Mouse (Mus musculus) forebrain, embryonic 12.5 days (tissue): ENCODE data around the gene 2010111I01Rik. TPM values are rescaled to one million over a fixed set of nuclear protein-coding genes. Genes with fewer than 3 reads are reported as not detected.
A peak's percentile ranks its signal among the peaks of the same experiment; 100 is the strongest.

Source experiments
- ATAC-seq: fragments of 200-750 bp; cut with Nextera tagmentation; 2 replicates; pipeline ENCODE4 v1.8.0; 2017; ENCODE audit warnings: moderate TSS enrichment; ENCODE audit not compliant: low FRiP score
- H3K27ac ChIP-seq: fragments of 300-500 bp; sonication (generic); 2 replicates; pipeline ENCODE4 v1.5.1; 2016; ENCODE audit warnings: mild to moderate bottlenecking
- H3K27me3 ChIP-seq: fragments of 300-500 bp; sonication (generic); 2 replicates; pipeline ENCODE4 v1.6.1; 2016; ENCODE audit warnings: mild to moderate bottlenecking
- H3K36me3 ChIP-seq: fragments of 300-500 bp; sonication (generic); replicated peaks from 2 replicates; pipeline ENCODE4 v1.6.1; 2016; ENCODE audit warnings: mild to moderate bottlenecking
- H3K4me1 ChIP-seq: fragments of 300-500 bp; sonication (generic); 2 replicates; pipeline ENCODE4 v1.6.1; 2016
- H3K4me2 ChIP-seq: fragments of 300-500 bp; sonication (generic); 2 replicates; pipeline ENCODE4 v1.6.1; 2016; ENCODE audit warnings: mild to moderate bottlenecking, moderate library complexity
- H3K4me3 ChIP-seq: fragments of 300-500 bp; sonication (generic); replicated peaks from 2 replicates; pipeline ENCODE4 v1.5.1; 2016; ENCODE audit warnings: mild to moderate bottlenecking
- H3K9ac ChIP-seq: fragments of 300-500 bp; sonication (generic); 2 replicates; pipeline ENCODE4 v1.6.1; 2016; ENCODE audit warnings: mild to moderate bottlenecking
- H3K9me3 ChIP-seq: fragments of 300-500 bp; sonication (generic); 2 replicates; pipeline ENCODE4 v1.6.1; 2016
- WGBS: fragments of 180-500 bp; shearing (Covaris S2); methylation state at CpG from one replicate; pipeline ENCODE4 v1.1.7; 2016; 5-methylcytosine and 5-hydroxymethylcytosine counted together
- polyA plus RNA-seq: library from polyadenylated mRNA; unstranded; fragments of >200 nt; fragmentation: Nextera tagmentation; extraction: Ambion mirVana; gene quantifications from 2 replicates; pipeline ENCODE4 v1.2.1, GENCODE M21; 2016

The 2010111I01Rik gene
- polyA plus RNA-seq, 1 experiment from 2014 or later, result 34.3 TPM

DNA sequence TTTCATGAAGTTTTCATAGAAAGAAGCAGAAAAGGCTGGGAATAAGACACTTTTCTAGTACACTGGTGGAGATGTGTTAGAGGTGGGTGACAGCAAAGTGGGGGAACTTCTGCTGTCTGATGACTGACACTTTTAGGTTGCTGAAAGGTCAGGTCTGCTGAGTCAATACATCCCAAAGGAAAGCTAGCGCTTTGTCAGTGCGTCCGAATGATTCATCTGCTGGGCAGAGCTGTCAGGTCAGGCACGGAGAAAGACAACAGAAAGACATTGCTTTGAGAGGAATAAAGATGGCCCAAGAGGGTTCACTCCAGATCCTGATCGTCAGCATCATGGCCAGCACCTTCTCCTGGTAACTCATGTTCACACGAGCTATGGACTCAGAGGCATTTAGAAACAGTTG lies 128.9 kb downstream of the 2010111I01Rik start:
- Histone ChIP-seq H3K27me3 (peaks cover 39% of the 10 kb centered on the region; the same call in 1 of the 2 replicates), H3K27ac (no peak overlapping the region), H3K9ac (no peak overlapping the region), H3K36me3 (no peaks in the 10 kb centered on the region), H3K4me3 (no peak overlapping the region), H3K4me2 (no peak overlapping the region), H3K4me1 (peaks cover 14% of the 10 kb centered on the region), H3K9me3 (no peaks in the 10 kb centered on the region)
- ATAC-seq, result no peak
- WGBS, result 83% methylated on average over 6 of the region's 6 CpGs

DNA sequence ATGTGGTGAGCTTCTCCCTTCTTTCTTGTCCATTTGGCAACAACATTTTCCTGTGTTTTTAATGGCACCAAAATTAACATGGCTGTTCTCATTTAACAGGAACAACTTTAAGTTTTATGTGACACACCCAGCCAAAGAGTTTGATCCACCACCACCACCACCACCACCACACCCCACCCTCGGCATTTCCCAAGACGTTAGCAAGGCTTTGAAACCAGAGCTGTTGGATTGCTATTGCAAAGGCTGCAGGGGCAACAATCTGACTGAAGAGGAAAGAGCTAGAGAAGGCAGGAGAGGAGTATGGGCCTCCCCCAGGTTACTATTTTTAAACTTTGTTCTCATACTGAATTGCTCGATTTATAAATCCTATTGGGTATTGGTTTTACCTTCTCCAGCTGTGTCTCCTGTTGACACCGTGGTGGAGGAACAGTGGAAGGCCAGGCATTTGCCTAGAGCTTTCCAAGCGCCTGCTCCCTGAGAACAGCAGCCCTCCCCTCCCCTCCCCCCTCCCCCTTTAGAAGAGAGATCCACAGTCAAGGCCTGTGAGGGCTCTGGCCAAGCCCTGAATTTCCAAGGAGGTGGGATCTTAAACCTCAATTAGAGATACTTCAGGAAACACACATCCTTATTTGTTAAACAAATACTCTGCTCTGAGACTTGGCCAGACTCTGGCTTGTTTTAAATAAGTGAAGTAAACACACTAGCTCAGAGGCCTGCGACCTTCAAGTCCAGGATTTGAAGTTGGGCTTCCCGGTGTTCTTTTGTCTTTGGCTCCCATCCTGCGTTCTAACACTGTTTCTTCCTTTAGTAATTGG lies 129.8 kb downstream of the 2010111I01Rik start:
- H3K9me3 ChIP-seq, result no peaks in the 10 kb centered on the region
- peaks cover 45% of the 10 kb centered on the region for H3K27me3 ChIP-seq
- H3K36me3 ChIP-seq, result no peaks in the 10 kb centered on the region
- ATAC-seq, result no peak
- WGBS, result 7% methylated on average over 8 of the region's 8 CpGs
- H3K4me1 ChIP-seq, result peaks cover 14% of the 10 kb centered on the region
- no peak overlapping the region for H3K4me3 ChIP-seq
- H3K9ac ChIP-seq, result no peak overlapping the region
- no peak overlapping the region for H3K4me2 ChIP-seq
- no peak overlapping the region for H3K27ac ChIP-seq

DNA sequence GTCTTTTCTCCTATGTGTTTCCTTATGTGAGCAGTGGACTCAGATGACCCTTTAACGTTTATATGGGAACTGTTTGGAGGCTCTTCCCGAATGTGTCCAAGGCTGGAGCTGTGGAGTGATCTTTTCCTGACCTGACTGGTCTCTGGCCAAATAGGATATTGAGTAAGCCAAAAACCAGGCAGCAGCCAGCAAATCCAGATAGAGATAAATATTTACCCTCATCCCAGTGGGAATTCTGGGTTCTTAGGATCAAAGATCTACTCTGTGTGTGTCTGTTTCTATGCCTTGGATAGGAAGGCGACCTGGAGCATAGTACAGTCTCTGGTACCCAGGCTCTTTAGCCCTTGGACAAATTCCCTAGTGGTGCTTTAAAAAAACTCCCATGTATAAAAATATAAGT lies 132.1 kb downstream of the 2010111I01Rik start:
- Histone ChIP-seq H3K9ac (no peak overlapping the region), H3K27ac (no peak overlapping the region), H3K4me1 (peaks cover 12% of the 10 kb centered on the region), H3K36me3 (no peaks in the 10 kb centered on the region), H3K27me3 (peaks cover 47% of the 10 kb centered on the region), H3K9me3 (no peaks in the 10 kb centered on the region), H3K4me3 (no peak overlapping the region), H3K4me2 (no peak overlapping the region)
- ATAC-seq, result no peak
- 79% methylated on average over 3 of the region's 3 CpGs for WGBS

DNA sequence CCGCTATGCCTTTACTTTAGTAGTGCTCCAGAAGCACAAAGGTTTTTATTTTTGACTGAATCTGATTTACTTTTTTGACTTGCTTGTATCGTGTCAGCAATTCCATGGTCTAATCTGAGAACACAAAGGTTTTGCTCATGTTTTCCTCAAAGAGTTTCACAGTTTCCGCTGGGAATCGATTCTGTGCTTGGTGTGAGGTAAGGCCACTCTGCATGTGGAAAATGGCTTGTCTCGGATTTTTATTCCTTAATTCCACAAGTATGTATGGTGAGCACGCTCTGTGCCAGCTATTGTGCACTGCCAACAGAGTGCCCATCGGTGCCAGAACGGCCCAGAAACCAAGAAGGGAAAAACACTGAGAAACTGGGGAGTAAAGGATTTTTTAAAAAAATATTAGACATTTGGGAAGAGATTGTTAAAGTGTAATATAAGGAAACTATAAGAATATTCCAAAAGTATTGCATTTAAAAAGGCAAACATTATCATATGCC lies 132.8 kb downstream of the 2010111I01Rik start:
- H3K27ac ChIP-seq, result no peak overlapping the region
- H3K4me2 ChIP-seq, result no peak overlapping the region
- no peak overlapping the region for H3K9ac ChIP-seq
- ATAC-seq, result no peak
- peaks cover 12% of the 10 kb centered on the region for H3K4me1 ChIP-seq
- no peak overlapping the region for H3K4me3 ChIP-seq
- WGBS, result 91% methylated on average over 8 of the region's 8 CpGs
- no peaks in the 10 kb centered on the region for H3K9me3 ChIP-seq
- peaks cover 43% of the 10 kb centered on the region for H3K27me3 ChIP-seq
- H3K36me3 ChIP-seq, result no peaks in the 10 kb centered on the region

DNA sequence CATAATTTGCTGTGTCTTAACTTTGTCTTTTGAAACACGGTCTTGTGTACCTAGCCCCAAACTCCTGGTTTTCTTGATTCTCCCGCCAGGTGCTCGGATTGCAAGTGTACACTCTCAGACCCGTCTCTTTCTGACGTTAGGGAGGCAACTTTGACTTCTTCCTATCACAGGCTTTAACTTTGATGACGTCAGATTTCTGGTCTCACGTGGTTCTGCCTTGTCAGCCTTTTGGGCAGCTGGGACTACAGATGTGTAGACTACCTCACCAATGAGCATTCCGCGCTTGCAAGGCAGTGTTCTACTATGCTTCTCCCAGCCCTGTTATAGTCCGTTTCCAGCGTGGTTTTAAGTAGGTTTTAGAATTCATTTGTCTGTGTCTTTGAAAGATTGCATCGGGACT lies 137.1 kb downstream of the 2010111I01Rik start:
- no peak overlapping the region for H3K9ac ChIP-seq
- no peak for ATAC-seq
- H3K4me3 ChIP-seq, result no peak overlapping the region
- 84% methylated on average over 12 of the region's 12 CpGs for WGBS
- no peak overlapping the region for H3K27ac ChIP-seq
- no peaks in the 10 kb centered on the region for H3K4me1 ChIP-seq
- no peak overlapping the region for H3K4me2 ChIP-seq
- H3K27me3 ChIP-seq, result peaks cover 19% of the 10 kb centered on the region
- no peaks in the 10 kb centered on the region for H3K36me3 ChIP-seq
- no peaks in the 10 kb centered on the region for H3K9me3 ChIP-seq

DNA sequence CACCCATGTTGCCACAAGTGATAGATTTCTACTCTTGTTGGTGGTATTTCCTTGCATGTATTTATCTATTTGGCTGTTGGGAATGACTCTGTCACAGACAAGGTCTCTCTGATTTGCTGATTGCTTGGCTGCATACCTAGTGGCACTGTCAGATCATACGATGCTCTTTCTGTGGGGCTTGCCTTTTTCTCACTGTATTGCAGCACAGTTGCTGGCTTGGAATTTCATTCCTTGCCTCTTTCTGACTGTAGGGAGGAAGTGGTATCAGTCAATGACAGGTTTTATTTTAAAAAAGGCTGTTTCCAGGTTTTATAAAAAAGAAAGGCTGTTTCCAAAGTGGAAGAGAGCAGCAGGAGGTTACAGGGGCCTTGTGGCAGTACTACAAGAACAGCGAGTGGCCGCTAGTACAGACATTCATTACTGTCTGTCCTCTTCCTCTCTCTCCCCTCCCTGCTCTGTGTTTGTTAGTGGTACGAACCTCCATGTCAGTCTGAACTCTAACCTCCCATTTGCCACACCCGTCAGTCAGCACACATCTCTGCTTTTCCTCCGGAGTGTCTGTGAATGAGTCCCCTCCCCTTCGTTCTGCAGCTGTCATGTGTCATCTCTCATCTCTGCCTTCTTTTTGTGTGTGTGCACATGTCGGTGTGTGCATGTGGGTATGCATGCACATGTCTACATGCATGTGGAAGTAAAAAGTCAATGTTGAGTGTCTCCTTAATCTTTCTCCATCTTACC lies 138.3 kb downstream of the 2010111I01Rik start:
- Histone ChIP-seq H3K4me2 (no peak overlapping the region), H3K36me3 (no peaks in the 10 kb centered on the region), H3K27me3 (peaks cover 17% of the 10 kb centered on the region; the same call in 1 of the 2 replicates), H3K27ac (no peak overlapping the region), H3K4me1 (no peaks in the 10 kb centered on the region), H3K9ac (no peak overlapping the region), H3K4me3 (no peak overlapping the region), H3K9me3 (no peaks in the 10 kb centered on the region)
- ATAC-seq, result no peak
- 79% methylated on average over 8 of the region's 8 CpGs for WGBS

DNA sequence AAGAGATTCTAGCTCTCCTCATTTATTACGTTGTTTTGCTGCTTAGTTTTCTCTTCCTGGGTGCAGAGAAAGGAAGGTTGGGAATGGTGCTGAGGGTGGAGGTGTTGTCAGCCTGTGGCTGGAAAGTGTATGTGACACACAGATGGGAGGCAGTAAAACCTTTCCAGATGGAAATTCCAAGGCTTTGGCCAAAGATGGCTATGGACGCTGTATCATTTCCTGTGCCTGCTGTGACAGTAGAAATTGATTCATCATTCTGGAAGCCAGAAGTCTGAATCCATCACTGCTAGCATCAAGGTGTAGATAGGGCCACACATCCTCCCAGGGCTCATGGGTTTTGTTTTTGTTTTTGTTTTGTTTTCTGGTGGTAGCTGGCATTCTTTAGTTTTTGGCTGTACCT lies 141.9 kb downstream of the 2010111I01Rik start:
- Histone ChIP-seq H3K27me3 (peaks cover 11% of the 10 kb centered on the region), H3K27ac (no peak overlapping the region), H3K4me1 (no peaks in the 10 kb centered on the region), H3K36me3 (no peaks in the 10 kb centered on the region), H3K4me2 (no peak overlapping the region), H3K9me3 (0 out of 2 replicates have a peak, but pooled peaks cover 3% of the 10 kb centered on the region), H3K9ac (no peak overlapping the region), H3K4me3 (no peak overlapping the region)
- WGBS, result 88% methylated on average over 2 of the region's 2 CpGs
- ATAC-seq, result no peak

DNA sequence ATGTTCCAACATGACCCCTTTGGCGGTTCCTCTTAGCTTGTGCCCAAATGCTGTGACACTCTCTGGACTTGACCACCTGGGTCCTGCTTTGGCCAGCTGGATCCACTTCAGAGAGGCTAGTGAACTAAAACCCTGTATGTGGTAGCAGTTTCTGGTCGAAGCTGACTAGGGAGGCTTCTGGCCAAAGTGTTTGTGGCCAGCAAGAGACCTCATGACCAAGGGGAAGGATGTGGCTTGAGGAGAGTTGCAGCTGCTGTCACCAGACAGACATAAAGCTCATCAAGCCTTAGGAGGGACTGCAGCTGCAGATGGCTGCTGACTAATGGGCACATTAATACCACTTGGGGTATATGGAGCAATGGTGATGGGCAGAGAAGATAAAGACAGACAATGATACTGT lies 143.9 kb downstream of the 2010111I01Rik start:
- Histone ChIP-seq H3K9ac (no peak overlapping the region), H3K4me2 (no peak overlapping the region), H3K27ac (no peak overlapping the region), H3K4me3 (no peak overlapping the region), H3K36me3 (no peaks in the 10 kb centered on the region), H3K4me1 (peaks cover 16% of the 10 kb centered on the region), H3K27me3 (peaks cover 11% of the 10 kb centered on the region), H3K9me3 (0 out of 2 replicates have a peak, but pooled peaks cover 3% of the 10 kb centered on the region)
- 83% methylated on average over 2 of the region's 2 CpGs for WGBS
- no peak for ATAC-seq

DNA sequence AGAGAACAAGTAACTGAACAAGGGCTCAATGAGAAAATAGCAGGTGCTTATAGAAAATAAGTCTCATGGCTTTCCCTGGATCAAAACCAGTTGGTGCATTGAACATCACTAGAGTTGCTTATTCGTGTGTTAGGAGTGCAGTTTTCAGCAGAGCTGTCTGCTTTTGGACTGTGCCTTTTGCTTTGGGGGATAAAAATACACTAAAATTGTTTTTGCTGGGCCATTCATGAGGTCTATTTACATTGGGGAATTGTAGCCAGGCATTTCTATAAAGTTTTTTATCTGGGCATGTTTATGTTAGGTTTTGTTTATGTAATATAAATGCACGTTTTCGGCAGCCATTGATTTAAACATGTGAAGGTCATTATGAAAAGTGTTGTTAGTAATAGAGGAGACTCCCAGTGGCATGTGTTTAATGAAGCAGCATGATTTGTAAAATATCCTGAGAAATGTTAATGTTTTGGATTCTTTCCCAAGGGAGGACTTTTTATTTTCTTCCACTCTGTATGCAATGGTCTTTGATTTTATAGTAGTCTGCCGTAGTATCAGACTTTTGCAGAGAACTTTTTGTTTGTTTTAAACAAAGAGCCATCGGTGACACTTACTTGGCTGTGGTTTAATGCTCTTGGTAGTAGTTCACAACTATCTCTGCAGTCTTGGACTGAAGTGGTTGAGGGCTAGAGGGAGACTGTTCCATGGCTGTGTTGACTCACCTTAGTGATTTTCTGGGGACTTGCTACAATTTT lies 146.8 kb downstream of the 2010111I01Rik start:
- Histone ChIP-seq H3K4me3 (no peak overlapping the region), H3K27me3 (peaks cover 16% of the 10 kb centered on the region), H3K36me3 (no peaks in the 10 kb centered on the region), H3K9ac (no peak overlapping the region), H3K4me2 (no peak overlapping the region), H3K27ac (no peak overlapping the region), H3K4me1 (peaks cover 25% of the 10 kb centered on the region), H3K9me3 (0 out of 2 replicates have a peak, but pooled peaks cover 3% of the 10 kb centered on the region)
- ATAC-seq, result no peak
- WGBS, result 80% methylated on average over 5 of the region's 5 CpGs

DNA sequence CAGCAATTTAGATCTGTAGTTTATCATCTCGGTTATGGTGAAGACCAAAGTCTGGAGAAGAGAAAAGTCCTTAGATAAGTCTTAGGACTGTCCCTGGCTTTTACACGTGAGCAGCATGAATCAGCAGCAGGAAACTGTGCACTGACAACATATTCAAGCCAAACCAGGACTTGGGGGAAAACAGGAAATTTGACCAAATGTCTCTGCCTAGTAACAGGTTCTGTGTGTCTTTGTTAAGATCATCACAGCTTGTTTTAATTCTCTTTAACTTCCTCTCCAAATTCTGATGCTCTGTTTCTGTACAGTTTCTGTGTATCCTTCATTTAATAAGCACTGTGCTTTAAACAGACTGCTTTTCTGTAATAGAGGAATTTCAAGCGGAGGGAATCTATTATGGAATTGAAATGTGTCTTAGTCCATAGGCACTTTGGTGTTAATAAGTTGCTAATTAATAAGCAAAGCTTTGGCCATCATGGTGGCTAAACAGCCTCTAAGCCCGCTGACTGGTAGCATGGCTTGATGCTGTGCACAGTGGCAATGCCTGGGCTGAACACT lies 147.4 kb downstream of the 2010111I01Rik start:
- no peaks in the 10 kb centered on the region for H3K36me3 ChIP-seq
- peaks cover 25% of the 10 kb centered on the region for H3K4me1 ChIP-seq
- H3K9me3 ChIP-seq, result 0 out of 2 replicates have a peak, but pooled peaks cover 3% of the 10 kb centered on the region
- H3K4me2 ChIP-seq, result no peak overlapping the region
- ATAC-seq, result no peak
- 0 out of 2 replicates have a peak overlapping the region, but pooled peaks have one; percentile 57 for H3K27ac ChIP-seq
- no peak overlapping the region for H3K4me3 ChIP-seq
- peaks cover 13% of the 10 kb centered on the region for H3K27me3 ChIP-seq
- no peak overlapping the region for H3K9ac ChIP-seq
- 61% methylated on average over 4 of the region's 4 CpGs for WGBS

DNA sequence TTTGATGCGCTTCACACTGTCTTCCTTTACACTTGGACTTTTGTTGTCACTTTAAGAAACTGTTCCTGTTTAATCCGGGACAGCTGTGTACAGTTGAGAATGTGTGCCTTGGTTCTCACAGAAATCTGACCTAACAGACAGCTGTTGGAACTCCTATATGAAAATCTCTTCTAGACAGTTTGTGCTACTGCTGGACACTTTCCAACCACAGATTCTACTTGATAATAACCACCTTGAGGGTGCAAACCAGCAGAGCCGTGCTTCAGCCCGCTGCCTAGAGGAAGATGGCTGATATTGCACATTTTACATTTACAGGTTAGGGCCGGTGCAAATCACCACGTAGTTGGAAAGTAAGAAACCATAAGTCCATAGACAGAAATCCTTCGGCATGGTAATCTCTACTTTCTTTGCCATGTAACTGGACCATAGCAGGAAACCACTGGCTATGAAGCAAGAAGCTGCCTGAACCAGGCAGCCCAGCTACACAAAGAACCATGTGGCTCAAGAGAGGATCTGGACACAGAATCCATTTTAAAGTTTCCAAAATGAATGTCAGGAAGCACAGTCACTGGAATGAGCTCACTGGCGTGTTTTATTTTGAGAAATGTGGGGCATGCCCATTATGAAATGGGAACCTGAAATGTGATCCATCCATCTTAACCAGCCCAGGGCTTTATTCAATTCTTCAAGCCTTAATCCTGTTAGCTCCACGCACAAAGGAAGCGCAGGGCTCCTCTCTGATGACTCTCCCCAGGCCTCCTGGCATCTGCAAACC lies 148.1 kb downstream of the 2010111I01Rik start:
- peaks cover 12% of the 10 kb centered on the region for H3K27me3 ChIP-seq
- peaks cover 25% of the 10 kb centered on the region for H3K4me1 ChIP-seq
- no peak overlapping the region; the same call in 1 of the 2 replicates for H3K4me2 ChIP-seq
- H3K36me3 ChIP-seq, result no peaks in the 10 kb centered on the region
- H3K27ac ChIP-seq, result peak overlapping the region; percentile 57
- H3K9me3 ChIP-seq, result 0 out of 2 replicates have a peak, but pooled peaks cover 3% of the 10 kb centered on the region
- no peak overlapping the region for H3K9ac ChIP-seq
- 33% methylated on average over 10 of the region's 10 CpGs for WGBS
- no peak for ATAC-seq
- no peak overlapping the region for H3K4me3 ChIP-seq
